Mouse (Mus musculus) 3T3-L1 (cell line): Measurements from ENCODE around the gene Arid2.
A peak's percentile ranks its signal among the peaks of the same experiment; 100 is the strongest.
"Not testable (repeated sequence)": the region's sequence is repeated elsewhere in the genome, so short reads cannot be mapped to it uniquely, and the experiment has no call there.

Experiments used
- DNase-seq: peaks from one replicate; pipeline ENCODE4 v3.0.0-alpha.2; 2015; ENCODE audit warnings: low read depth, low spot score

Gene Arid2

DNA sequence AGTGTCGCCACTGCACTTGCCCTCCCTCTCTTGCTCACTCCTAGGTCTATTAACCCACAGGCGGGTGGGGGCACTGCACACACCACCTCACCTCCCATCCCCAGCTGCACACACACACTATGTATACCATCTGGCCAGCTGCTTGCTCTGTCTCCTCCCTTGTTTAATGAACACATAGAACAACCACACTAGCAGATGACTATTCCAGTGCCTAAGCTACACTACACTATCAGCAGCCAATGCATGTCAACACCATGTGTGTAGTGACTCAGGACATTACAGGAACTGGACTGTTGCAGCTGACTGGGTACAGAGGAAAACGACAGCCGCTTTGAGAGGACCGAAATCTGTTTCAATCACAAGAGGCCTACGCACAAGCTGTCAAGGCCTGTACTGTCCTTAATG, 121.4 kb downstream of the Arid2 start:
- DNase-seq: peak; percentile 28

DNA sequence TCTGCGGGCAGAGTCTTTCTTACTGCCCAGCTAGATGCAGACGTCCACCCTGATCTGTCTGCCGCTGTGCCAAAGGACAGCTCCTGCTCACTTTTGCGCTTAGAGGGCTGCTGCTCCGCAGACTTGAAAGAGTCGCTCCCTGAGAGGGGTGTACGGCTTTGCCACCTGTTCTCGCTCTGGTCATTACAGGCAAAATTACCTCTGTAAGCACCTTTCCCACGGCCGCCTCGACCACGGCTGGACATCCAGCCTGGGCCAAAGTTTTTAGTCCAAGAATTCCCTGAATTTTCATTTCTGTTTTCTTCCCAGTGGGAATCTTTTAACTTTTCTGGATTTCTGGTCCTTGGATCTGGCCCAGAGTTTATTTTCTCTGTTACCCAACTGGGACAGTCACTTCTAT, 130.8 kb downstream of the Arid2 start:
- DNase-seq: no peak

DNA sequence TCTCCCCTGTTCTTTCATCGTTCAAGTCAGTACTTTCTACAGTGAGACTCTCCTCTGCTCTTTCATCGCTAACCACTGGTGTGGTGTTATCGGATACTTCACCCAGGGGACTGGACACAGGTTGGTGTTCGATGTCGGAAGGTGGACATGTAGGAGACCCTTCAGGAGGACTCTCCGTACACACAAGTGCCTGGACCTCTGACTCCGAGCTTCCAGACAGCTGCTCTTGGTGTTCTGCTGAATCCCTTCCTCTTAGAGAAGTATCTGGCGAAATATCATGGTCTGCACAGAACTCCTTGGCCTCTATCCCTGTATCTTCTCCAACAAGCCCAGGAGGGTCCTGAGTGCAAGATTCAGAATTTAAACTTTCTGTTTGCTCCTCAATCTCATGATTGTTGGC, 132.6 kb downstream of the Arid2 start:
- no peak for DNase-seq

DNA sequence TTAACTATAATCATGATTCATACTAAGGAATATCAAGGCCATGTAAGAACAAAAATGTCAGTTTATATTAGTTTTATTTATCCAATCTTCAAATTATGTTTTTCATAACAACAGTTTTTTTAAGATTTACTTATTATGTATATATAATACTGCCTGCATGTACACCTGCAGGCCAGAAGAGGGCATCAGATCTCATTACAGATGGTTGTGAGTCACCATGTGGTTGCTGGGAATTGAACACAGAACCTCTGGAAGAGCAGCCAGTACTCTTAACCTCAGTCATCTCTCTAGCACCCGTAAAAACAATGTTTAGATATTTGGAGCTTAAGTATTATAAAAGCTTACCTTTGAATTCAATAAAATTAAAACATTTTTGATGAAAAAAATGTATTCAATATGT, 146.9 kb downstream of the Arid2 start:
- no peak for DNase-seq

- not testable (repeated sequence) for DNase-seq
These were observed 154.2 kb downstream of the Arid2 start for GRCm38 (mm10) chr15:96441480-96441879.

DNA sequence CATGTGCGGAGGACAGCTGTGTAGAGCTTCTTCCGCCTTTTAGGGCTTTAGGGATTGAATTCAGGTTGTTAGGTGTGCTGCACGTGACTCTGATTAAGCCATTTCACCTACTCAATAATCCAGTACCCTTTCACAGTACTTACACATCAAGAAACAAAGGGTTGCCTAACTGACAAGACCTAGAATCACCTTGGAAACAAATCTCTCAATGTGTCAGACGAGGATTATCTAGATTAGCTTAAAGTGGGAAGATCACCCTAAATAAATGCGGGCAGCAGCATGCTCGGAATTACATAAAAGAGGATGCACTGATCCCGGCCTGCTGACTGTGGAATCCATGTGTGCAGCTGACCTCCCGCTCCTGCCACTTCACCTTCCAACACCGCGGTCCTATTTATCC, 159.5 kb downstream of the Arid2 start:
- no peak for DNase-seq

- peak; percentile 74 for DNase-seq
These were observed 161.5 kb downstream of the Arid2 start for GRCm38 (mm10) chr15:96448656-96449299.

DNA sequence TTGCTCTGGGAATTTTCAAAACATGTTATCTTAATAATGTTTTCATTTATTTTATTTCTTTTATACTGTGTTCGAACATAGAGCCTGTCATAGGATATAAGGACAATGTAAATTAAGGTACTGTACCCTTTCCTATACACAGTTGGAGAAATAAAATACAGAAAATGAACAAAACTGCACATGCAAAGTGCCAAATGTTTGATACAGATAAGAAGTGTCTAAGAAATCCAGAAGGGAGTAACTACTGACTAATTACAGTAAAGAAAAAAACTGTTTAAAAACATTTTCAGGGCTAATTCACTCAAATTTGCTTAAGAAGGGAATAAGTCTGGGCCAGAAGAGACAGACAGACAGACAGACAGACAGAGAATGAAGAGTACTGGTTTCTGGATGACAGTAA, 166.0 kb downstream of the Arid2 start:
- DNase-seq: no peak
